Comparison of ENCODE assay signal across 8 mouse cellular contexts in the genomic region with DNA sequence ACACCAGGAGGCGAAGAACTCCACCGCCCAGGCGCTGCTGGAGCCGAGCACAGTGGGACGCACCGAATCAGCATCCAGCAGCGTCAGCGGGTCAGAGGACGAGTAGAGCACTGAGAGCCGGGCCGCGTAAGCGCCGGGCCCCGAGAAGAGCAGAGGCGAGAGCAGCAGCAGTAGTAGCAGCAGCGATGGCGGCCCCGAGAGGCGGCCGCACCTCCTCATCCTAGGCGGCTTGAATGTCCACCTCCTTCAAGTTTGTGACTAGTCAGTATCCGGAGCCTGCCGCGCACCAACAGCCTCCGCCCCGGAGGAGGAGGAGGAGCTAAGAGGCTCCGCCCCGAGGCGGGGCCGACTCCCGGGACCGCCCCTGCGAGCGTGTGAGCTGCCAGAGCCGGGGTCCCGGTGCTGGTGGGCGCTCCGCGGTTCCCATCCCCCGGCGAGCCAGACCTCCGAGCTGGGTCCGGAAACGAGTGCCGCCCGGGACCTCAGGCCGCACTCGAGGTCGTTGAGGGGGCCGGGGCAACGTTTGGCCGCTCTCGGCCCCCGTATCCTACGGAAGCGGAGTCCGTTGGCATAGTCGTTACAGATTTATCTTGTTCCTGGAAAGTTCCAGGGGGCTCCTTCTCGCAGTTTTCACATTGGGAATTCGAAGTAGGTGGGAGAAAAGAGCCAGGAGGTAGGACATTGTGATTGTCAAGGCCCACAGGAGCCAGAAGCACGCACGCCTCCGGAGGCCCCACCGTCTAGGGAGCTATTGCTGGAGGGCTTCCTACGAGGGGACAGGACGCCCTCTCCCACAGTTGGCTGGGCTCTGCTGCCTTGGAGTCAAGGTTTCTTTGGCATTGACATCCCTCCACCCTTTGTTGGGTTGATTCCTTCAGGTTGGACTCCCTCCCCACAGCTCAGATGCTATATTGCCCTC. TPM values are rescaled to one million over a fixed set of nuclear protein-coding genes. Genes with fewer than 3 reads are reported as not detected.
DNase-seq lines count a peak whose midpoint lies in the region; ATAC-seq lines count a peak whose summit lies in the region.

A gene (minus strand): TSS at position 309 of the 919 bp plus-strand sequence.

- H3K4me1 ChIP-seq in hindbrain, embryonic 13.5 days (replicated peaks) = peaks cover 33% of the 10 kb centered on the region

- peak within 1 kb of the TSS; percentile 73 for H3K9ac ChIP-seq in hindbrain, embryonic 13.5 days

- H3K4me2 ChIP-seq in hindbrain, embryonic 13.5 days = peak within 1 kb of the TSS; percentile 59

- peak within 1 kb of the TSS; percentile 76 for H3K4me3 ChIP-seq in hindbrain, embryonic 13.5 days

- peak; percentile 96 for ATAC-seq in hindbrain, embryonic 13.5 days (ENCODE audit: low FRiP score)

- DNase-seq in NIH3T3 (ENCODE audit: low read depth) = peak; percentile 95
- DNase-seq in cerebellum, postnatal 10 days = peak; percentile 86 to 89
- DNase-seq in frontal cortex, postnatal 14 days (ENCODE audit: low spot score in 2 of 2) = peak; percentile 67 to 79
- peak; percentile 70 to 72 for DNase-seq in layer of hippocampus, postnatal 25 days (ENCODE audit: extremely low spot score in 1 of 2, low spot score in 1 of 2)
- DNase-seq in lung, postnatal 25 days (ENCODE audit: low spot score) = peak; percentile 87
- DNase-seq in retina, embryonic 14.5 days (ENCODE audit: low spot score) = peak; percentile 91
- peak; percentile 91 for DNase-seq in thymus, postnatal 4 days

- H3K27ac ChIP-seq in hindbrain, embryonic 13.5 days = peak within 1 kb of the TSS; percentile 79

- H3K36me3 ChIP-seq in hindbrain, embryonic 13.5 days = peaks cover 3% of the 10 kb centered on the region; the same call in 1 of the 2 replicates

- no peaks in the 10 kb centered on the region for H3K9me3 ChIP-seq in hindbrain, embryonic 13.5 days

- H3K27me3 ChIP-seq in hindbrain, embryonic 13.5 days = peaks cover 15% of the 10 kb centered on the region

- WGBS in hindbrain, embryonic 13.5 days = under 1% methylated on average over 67 of the region's 67 CpGs

RNA-seq across cellular contexts. Expression of the gene that starts here (rescaled TPM):
- polyA plus RNA-seq in hindbrain, embryonic 13.5 days (2015; fragmentation: Nextera tagmentation; extraction: Ambion mirVana) = 25.3 and 27.5 TPM in 2 replicates
- total RNA-seq in layer of hippocampus, postnatal 25 days (2021) = 10 to 100 TPM; 29.8 to 38.0 TPM

Comparison
In these comparisons a context has a peak if more than half of its experiments do, and no peak if none do; other contexts are left out.
1. Peak in every context shown above with its lines: DNase-seq, ATAC-seq, H3K4me3 ChIP-seq and H3K27ac ChIP-seq.